ENCODE assay signal across 8 mouse cellular contexts in genomic region chr15:99392486-99393385, GRCm38 (mm10). TPM values are rescaled to one million over a fixed set of nuclear protein-coding genes. Genes with fewer than 3 reads are reported as not detected.
A peak's percentile ranks its signal among the peaks of the same experiment; 100 is the strongest.
DNase-seq lines count a peak whose midpoint lies in the region; ATAC-seq and TF ChIP-seq lines count a peak whose summit lies in the region.

Gene Tmbim6, plus strand, starts transcription at chr15:99392882.

- H3K27me3 ChIP-seq in embryonic facial prominence, embryonic 13.5 days: no peaks in the 10 kb centered on the region
- no peaks in the 10 kb centered on the region for H3K27me3 ChIP-seq in kidney, adult 2 months (replicated peaks; ENCODE audit: control insufficient read depth, insufficient read depth, low read length)
- no peaks in the 10 kb centered on the region for H3K27me3 ChIP-seq in limb, embryonic 12.5 days
- H3K27me3 ChIP-seq in midbrain, embryonic 15.5 days (replicated peaks): no peaks in the 10 kb centered on the region
- no peaks in the 10 kb centered on the region for H3K27me3 ChIP-seq in spleen, adult 2 months (ENCODE audit: control insufficient read depth, insufficient read depth, low read length)

- TF ChIP-seq POLR2A in kidney, adult 2 months (IDR thresholded peaks at IDR 0.05; ENCODE audit: low read depth, low read length): peak; percentile 97
- TF ChIP-seq POLR2A in spleen, adult 2 months (IDR thresholded peaks at IDR 0.05; ENCODE audit: low read depth, low read length): peak; percentile 94

- WGBS in embryonic facial prominence, embryonic 13.5 days: under 1% methylated on average over 51 of the region's 51 CpGs
- WGBS in kidney, adult 2 months: under 1% methylated on average over 51 of the region's 51 CpGs
- under 1% methylated on average over 51 of the region's 51 CpGs for WGBS in limb, embryonic 12.5 days
- under 1% methylated on average over 51 of the region's 51 CpGs for WGBS in midbrain, embryonic 15.5 days
- under 1% methylated on average over 46 of the region's 51 CpGs for WGBS in spleen, adult 2 months

- TF ChIP-seq CTCF in kidney, adult 2 months (conservative IDR thresholded peaks at IDR 0.05; ENCODE audit: insufficient read depth, insufficient read length, low read depth, low read length): no peak
- no peak for TF ChIP-seq CTCF in spleen, adult 2 months (IDR thresholded peaks at IDR 0.05; ENCODE audit: extremely low read depth, insufficient read depth, insufficient read length, insufficient replicate concordance)

- H3K27ac ChIP-seq in embryonic facial prominence, embryonic 13.5 days: peak within 1 kb of the TSS; percentile 92
- peak within 1 kb of the TSS; percentile 97 for H3K27ac ChIP-seq in kidney, adult 2 months (ENCODE audit: insufficient read depth, low read depth, low read length)
- peak within 1 kb of the TSS; percentile 86 for H3K27ac ChIP-seq in limb, embryonic 12.5 days
- peak within 1 kb of the TSS; percentile 97 for H3K27ac ChIP-seq in midbrain, embryonic 15.5 days
- peak within 1 kb of the TSS; percentile 96 for H3K27ac ChIP-seq in spleen, adult 2 months (ENCODE audit: insufficient read depth, low read length)

- H3K36me3 ChIP-seq in embryonic facial prominence, embryonic 13.5 days: no peaks in the 10 kb centered on the region
- H3K36me3 ChIP-seq in kidney, adult 2 months (ENCODE audit: control insufficient read depth, insufficient read depth, low read length): no peaks in the 10 kb centered on the region
- no peaks in the 10 kb centered on the region for H3K36me3 ChIP-seq in limb, embryonic 12.5 days
- H3K36me3 ChIP-seq in midbrain, embryonic 15.5 days (replicated peaks): no peaks in the 10 kb centered on the region
- H3K36me3 ChIP-seq in spleen, adult 2 months (ENCODE audit: control insufficient read depth, insufficient read depth, low read length): no peaks in the 10 kb centered on the region

- H3K4me3 ChIP-seq in embryonic facial prominence, embryonic 13.5 days: peak within 1 kb of the TSS; percentile 82
- H3K4me3 ChIP-seq in kidney, adult 2 months (ENCODE audit: insufficient read depth, low read depth, low read length): peak within 1 kb of the TSS; percentile 85
- H3K4me3 ChIP-seq in limb, embryonic 12.5 days (replicated peaks): peak within 1 kb of the TSS; percentile 79
- H3K4me3 ChIP-seq in midbrain, embryonic 15.5 days: peak within 1 kb of the TSS; percentile 72
- peak within 1 kb of the TSS; percentile 97 for H3K4me3 ChIP-seq in spleen, adult 2 months (ENCODE audit: extremely low read depth, insufficient read depth, insufficient read length)

- H3K9ac ChIP-seq in embryonic facial prominence, embryonic 13.5 days: peak within 1 kb of the TSS; percentile 95
- H3K9ac ChIP-seq in limb, embryonic 12.5 days (replicated peaks): peak within 1 kb of the TSS; percentile 87
- peak within 1 kb of the TSS; percentile 85 for H3K9ac ChIP-seq in midbrain, embryonic 15.5 days

- no peaks in the 10 kb centered on the region for H3K9me3 ChIP-seq in embryonic facial prominence, embryonic 13.5 days
- H3K9me3 ChIP-seq in limb, embryonic 12.5 days: no peaks in the 10 kb centered on the region
- H3K9me3 ChIP-seq in midbrain, embryonic 15.5 days: no peaks in the 10 kb centered on the region

- ATAC-seq in embryonic facial prominence, embryonic 13.5 days (ENCODE audit: insufficient number of reproducible peaks, insufficient read depth, low FRiP score, low TSS enrichment, low read depth): peak; percentile 99
- peak; percentile 100 for ATAC-seq in limb, embryonic 12.5 days (ENCODE audit: insufficient number of reproducible peaks, insufficient read depth, low FRiP score, low TSS enrichment, low read depth)
- peak; percentile 100 for ATAC-seq in midbrain, embryonic 15.5 days (replicated peaks)

- peak within 1 kb of the TSS; percentile 96 for H3K4me2 ChIP-seq in embryonic facial prominence, embryonic 13.5 days
- H3K4me2 ChIP-seq in limb, embryonic 12.5 days: peak within 1 kb of the TSS; percentile 98
- H3K4me2 ChIP-seq in midbrain, embryonic 15.5 days: peak within 1 kb of the TSS; percentile 87

- peak; percentile 99 for DNase-seq in 3134 (ENCODE audit: extremely low read depth, insufficient read length, low spot score)
- peak; percentile 99 for DNase-seq in adrenal gland, postnatal 36 days
- DNase-seq in heart, adult 18-20 months: peak; percentile 99 to 100
- peak; percentile 100 for DNase-seq in kidney, adult 2 months
- DNase-seq in spleen, adult 2 months (ENCODE audit: low read depth in 1 of 2, low spot score in 2 of 2): peak; percentile 98 to 100

- H3K4me1 ChIP-seq in embryonic facial prominence, embryonic 13.5 days: peaks cover 40% of the 10 kb centered on the region
- H3K4me1 ChIP-seq in kidney, adult 2 months (ENCODE audit: control insufficient read depth, insufficient read depth, low read length): peaks cover 29% of the 10 kb centered on the region; the same call in 1 of the 2 replicates
- peaks cover 38% of the 10 kb centered on the region for H3K4me1 ChIP-seq in limb, embryonic 12.5 days (replicated peaks)
- H3K4me1 ChIP-seq in midbrain, embryonic 15.5 days: peaks cover 43% of the 10 kb centered on the region
- peaks cover 11% of the 10 kb centered on the region; the same call in 1 of the 2 replicates for H3K4me1 ChIP-seq in spleen, adult 2 months (ENCODE audit: control insufficient read depth, insufficient read depth, insufficient read length)

RNA-seq across cellular contexts. Expression of gene Tmbim6, which starts in this region (rescaled TPM):
- total RNA-seq in adrenal gland, postnatal 36 days (2021): 100 to 1,000 TPM; 506 to 839 TPM
- polyA plus RNA-seq in embryonic facial prominence, embryonic 13.5 days (2015; fragmentation: Nextera tagmentation; extraction: Ambion mirVana): 266 and 285 TPM in 2 replicates
- 100 to 1,000 TPM; 225 to 256 TPM for total RNA-seq in heart, adult 18-20 months (2021)
- polyA plus RNA-seq in kidney, adult 2 months (2012; rRNA removed): 2,322 and 2,701 TPM in 2 replicates
- polyA plus RNA-seq in limb, embryonic 12.5 days (2016; fragmentation: Nextera tagmentation; extraction: Ambion mirVana): 240 and 252 TPM in 2 replicates
- polyA plus RNA-seq in midbrain, embryonic 15.5 days (2015; fragmentation: Nextera tagmentation; extraction: Ambion mirVana): 276 and 282 TPM in 2 replicates
- 434 and 466 TPM in 2 replicates for polyA plus RNA-seq in spleen, adult 2 months (2012; rRNA removed)

Comparison
In these comparisons a context has a peak if more than half of its experiments do, and no peak if none do; other contexts are left out.
1. Peak in every context shown above with its lines: DNase-seq, ATAC-seq, H3K4me3 ChIP-seq and H3K27ac ChIP-seq.